Mouse (Mus musculus): ENCODE measurements around the gene Tor3a.

Gene Tor3a

DNA sequence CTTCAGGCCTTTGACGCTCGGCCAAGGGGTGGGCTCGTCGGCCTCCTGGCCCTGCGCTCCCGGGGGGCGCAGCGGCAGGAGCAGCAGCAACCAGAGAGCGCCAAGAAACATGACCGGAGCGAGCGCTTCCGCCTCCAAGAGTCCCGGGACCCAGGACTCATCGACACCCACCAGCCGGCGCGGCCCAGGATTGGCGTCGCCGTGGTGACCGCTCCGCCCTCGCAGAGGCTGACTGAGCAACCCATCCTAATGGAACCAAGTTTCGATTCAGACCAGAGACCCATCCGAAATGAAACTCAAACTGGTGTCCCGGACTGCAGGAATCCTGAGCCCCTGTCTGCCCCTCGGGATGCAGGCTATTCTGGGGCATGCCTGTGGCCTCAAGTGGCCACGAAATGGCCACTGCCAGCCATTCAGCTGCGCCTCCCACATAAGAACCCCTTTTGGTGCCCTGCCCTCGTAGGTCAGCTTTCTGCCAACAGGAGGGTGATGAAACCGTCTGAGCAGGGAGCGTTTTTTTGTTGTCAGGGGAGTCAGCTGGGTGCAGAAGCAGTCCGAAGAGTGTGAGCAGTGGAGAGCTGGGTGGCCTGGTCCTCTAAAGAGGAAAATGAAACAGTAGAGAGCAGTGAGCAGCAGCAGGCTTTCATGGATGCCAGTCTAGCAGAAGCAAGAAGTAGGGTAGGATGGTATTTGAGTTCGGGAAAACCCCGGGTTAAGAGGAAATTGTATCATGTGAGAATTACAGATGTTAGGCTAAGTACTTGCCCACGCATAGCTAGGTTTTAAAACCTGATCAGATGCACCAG lies at the start of gene Tor3a:
Tor3a (minus strand) TSS at position 162 of the 806 bp plus-strand sequence.
- peak; percentile 90 to 91 for DNase-seq (ENCODE audit: low spot score in 2 of 2)

DNA sequence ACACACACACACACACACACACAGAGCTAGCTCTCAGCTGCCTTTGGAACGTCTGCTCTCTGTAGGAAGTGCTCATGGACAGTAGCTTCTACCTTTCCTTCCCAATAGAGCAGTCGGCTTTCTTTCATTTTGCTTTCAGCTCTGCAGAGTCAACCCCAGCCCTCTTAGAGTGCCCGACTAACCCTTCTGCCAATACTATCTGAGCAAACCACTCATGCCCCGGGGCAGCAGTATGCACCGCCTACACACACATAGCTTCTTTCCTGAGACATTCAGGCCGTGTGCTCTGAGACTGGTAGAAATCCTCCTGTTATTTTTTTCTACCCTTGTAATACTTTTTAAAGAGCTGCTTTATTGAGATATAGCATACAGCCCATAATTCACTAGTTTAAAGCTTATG lies 47.9 kb upstream of the Tor3a start:
- no peak for DNase-seq (ENCODE audit: low spot score in 2 of 2)

DNA sequence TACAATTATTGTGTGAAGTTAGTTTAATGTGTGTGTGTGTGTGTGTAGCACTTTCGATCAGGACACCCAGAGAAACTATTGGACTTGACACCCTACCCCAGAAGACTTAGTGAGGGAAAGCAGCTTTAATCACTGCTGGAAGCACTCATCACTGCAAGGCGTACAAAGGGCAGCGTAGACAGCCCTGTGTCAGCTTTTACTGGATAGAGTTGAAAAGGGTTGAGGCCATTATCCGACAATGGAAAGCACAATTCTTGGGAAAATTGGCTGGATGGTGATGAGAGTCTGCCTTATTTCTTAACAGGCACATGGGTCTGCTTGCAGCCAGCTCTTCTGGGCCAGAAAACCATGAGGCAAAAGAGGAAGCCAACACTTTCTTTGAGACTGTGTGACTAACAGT lies 45.9 kb upstream of the Tor3a start:
- DNase-seq (ENCODE audit: low spot score in 2 of 2), result peak in 1 of 2 experiments; percentile 5

DNA sequence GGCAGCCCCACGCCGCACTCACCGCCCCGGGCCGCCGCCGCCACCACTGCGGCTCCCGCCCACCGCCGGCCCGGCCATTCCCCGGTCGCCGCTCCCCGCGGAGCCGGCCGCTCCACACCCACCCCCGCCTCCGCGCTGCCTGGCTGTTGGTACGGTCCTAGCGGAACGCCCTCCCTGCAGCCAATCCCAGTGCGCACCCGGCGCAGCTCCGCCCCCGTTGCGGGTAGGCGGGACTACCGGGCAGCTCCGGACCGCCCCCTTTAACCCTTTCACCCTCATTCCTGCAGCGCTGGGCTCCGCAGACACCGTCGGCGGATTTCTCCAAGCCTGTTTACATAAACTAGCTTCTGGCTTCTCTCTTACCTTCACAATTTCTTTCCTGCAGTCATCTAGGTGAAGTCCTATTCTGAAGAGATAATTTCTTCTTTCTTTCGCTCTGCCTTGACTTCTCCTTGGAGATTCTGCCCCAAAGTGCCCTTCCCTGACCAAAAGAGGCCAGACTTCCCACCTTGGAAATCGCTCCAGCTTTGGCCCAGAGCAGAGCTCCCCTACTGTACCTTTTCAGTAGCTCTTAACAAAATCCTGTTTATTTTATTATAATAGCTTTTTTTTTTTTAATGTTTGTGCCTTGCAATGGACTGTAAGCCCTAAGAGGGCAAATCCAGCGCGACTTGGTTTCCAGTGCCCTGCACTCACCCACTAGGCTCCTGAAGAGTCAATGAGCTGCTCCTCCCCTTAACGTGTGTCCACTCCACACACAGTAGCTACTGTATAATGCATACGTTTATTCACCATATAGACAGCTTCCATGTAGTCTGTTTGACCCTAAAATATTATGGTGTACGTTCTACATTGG lies 45.0 kb upstream of the Tor3a start, which contains the start of gene Fam20b:
Fam20b (minus strand) TSS at position 137 of the 856 bp plus-strand sequence.
- peak; percentile 94 to 95 for DNase-seq (ENCODE audit: low spot score in 2 of 2)

DNA sequence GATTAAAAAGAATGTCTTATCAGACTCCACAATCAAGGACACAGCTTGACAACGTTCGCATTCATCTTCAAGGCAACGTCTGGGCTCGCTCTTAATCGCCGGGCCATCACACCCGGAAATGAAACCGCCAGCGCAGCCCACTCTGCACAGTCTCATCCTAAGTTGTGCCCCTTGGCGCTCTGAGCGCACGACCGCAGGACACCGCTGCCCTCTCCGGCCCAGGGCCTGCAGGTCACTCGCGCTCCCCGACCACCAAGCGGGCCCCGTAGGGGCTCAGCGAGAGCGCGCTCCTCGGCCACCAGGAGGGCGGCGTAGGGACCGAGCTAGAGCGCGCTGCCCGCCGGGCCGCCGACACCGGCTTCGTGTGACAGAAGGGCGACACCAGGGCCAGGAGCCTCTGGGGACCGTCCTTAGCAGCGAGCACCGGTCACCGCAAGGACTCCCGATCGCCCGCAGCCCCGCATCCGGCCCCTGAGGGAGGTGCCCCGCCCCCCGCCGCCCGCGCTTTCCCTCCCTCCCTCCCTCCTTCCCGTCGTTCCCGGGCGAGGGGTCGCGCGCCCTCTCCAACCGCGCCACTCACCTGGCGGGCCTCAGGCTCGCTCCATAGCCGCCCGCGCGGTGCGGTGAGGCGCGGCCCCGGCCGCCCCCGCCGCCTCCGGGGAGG lies 44.3 kb upstream of the Tor3a start:
- peak; percentile 32 to 43 for DNase-seq (ENCODE audit: low spot score in 2 of 2)

DNA sequence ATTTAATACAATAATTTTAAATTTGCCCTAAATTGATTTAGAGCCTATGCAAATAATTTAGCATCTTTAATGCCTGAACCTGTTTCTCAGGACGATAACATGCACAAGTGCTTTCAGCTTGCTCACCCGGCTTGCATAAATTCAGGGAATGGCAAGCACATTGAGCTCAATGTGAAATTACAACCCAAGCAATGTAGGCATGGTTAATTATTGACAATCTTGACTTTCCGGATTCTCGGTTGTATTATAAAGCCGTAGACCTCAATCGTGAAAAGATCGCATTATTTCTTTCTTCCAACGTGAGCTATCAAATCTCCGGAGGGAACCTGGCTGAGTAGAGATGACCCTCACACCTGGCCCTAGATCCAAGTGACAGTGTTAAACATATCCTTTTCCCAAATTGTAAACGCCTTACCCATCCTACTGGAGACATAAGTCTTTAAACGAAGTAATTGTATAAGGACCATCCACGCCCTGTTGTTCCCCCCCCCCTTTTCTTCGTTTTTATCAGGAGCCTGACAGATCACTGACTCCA lies 43.7 kb upstream of the Tor3a start:
- no peak for DNase-seq (ENCODE audit: low spot score in 2 of 2)

GRCm38 (mm10) chr1:156716681-156717080 lies 42.5 kb upstream of the Tor3a start:
- no peak for DNase-seq (ENCODE audit: low spot score in 2 of 2)

DNA sequence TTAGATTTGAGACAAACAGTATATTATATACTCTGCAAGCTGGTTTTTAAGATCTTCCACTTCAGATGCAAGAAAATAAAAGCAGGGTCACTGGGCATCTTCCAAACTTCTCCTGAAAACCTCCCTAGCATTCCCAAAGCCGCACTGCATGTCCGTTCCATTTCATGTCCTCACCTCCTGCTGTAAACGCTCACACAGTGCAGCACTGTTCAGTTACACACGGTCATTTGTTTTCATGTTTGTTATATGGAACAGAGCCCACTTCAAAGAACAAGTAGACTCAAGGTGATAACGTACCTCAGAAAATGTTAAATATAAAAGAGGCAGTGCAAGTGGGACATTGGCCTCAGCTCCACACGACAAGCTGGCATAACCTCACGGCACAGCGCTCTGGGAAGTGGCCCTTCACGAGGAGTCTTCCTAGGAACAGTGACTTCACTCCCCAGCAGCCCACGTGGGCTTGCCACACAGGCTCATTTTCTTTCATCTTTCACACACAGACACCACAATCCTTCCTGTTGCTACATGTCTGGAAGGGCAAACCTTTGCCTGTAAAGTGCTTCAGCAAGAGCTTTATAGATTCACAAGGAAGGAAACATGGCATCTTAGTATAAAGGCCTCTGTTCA lies 36.4 kb upstream of the Tor3a start:
- DNase-seq (ENCODE audit: low spot score in 2 of 2), result no peak

DNA sequence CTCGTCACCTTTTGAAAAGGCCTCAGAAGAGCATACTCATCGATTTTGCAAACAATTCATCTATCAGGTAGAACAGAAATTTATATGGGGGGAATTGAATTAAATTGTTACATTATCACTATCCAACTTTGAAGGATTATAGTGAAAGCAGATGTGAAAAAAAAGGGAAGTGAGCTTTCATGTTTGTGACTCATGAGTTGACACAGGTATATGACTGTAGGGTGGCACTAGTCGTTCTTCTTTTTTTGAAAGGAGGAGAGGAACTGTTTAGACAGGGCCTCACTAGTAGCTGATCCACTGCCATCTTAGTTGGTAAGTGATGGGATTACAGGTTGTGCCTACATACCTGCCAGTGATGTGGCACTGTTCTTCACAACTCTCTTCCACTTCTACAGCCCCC lies 34.5 kb upstream of the Tor3a start:
- DNase-seq (ENCODE audit: low spot score in 2 of 2), result no peak

DNA sequence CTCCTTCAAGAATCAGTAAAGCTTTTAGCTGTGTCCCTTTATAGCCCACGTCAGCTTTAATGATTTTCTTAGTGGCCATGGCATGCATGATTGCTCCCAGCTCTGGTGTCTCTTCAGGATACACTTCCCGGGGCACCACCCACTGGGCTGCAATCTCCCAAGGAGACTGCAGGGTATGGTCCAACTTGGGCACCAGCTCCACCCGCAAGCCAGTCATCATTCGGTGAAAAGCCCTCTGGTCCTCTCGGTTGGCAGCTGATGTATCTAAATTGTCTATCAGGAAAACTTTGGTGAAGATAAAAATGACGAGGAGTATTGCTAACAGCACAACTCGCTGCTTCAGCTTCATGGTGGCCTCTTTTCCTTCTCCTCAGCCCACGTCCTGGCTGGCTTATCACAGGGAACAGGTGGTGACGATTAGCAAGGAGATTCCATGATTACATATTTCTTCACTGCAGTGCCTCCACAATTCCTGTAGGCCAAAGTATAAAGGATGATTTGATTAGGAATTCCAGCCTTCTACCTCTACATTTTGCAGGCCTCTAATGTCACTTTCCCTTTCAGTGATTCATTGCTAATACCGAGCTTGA lies 31.6 kb upstream of the Tor3a start:
- DNase-seq (ENCODE audit: low spot score in 2 of 2), result no peak

DNA sequence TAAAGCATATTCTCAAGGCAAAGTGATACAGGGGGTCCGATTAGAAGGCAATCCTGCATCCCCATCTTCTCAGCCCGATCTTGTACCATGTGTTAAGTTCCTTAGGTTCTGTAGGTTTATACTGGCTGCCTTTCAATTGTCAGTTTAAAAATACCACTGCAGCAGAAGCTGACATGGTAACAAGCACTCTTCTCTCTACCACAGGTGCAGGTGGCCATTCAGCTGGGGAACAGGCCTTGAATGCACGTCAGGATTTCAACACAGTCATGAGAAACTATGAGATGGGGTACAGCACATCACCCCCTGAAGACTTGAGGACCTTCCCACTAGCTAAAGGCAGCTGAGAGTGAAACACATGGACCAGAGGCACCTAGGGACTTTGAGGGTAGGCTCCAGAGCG lies 29.3 kb upstream of the Tor3a start:
- no peak for DNase-seq (ENCODE audit: low spot score in 2 of 2)

DNA sequence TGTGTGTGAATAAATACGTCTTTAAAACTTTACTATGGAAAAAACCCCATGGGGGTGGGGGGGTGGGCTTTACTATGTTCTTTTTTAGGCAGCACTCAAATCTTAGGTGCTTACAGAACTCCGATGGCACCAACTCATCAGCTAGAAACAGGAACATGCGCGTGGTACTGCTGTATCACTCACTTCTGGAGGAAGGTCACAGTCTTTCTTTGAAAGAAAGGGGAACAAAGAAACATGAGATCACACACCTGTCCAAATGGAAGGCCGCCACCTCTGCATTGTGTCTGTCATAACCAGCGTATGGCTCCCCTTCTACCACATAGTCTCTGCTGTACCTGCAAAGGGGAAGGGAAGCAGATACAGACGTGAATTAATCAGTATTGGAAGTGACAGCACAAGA lies 28.0 kb upstream of the Tor3a start:
- no peak for DNase-seq (ENCODE audit: low spot score in 2 of 2)

DNA sequence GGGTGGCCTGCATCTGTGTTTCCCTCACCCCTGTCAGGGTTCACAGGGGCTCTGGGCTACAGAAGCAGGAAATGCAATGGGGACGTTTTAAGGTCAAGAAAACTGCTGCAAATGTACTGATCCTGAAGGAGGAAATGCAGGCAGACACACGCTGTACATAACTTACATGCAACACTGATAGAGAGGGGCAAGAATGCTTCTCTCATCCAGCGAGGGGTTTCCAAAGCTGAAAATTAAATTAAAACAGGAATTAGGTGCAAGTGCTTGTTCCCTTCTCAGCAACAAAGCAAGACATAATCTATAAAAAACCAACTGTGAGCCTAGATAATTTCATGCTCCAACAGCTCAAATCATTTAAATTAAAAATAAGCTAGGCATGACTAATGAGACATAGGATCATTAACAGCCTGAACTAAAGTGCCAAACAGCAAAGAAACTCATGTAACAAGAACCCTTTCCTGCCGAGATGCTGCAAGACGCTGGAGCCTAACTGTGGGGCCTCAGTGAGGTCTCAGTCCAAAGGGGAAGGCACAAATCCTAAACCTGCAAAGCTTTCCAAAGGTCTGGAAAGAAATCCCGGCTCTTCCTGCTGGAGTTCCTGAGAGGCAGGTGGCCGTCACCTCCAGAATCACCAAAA lies 12.0 kb upstream of the Tor3a start:
- no peak for DNase-seq (ENCODE audit: low spot score in 2 of 2)

- no peak for DNase-seq (ENCODE audit: low spot score in 2 of 2)
Measured at GRCm38 (mm10) chr1:156679599-156679998, 5.4 kb upstream of the Tor3a start.

DNA sequence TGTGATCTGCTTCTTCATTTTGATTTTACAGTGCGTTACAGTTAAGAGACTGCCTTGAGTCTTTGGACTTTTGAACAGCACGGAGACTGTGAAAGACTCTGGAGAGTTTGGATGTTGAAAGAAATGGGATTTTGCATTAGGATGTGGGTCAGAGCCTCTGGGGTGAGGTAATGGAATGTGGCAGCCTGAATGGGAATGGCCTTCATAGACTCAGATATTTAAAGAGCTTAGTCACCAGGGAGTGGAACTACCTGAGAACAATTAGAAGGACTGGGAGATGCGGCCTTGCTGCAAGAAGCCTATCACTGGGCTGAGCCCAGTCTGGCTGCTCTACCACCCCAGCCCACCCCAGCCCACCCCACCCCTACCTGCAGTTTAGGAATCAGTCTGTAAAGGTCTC lies 3.1 kb upstream of the Tor3a start:
- no peak for DNase-seq (ENCODE audit: low spot score in 2 of 2)

GRCm38 (mm10) chr1:156676596-156676995 lies 2.4 kb upstream of the Tor3a start:
- DNase-seq (ENCODE audit: low spot score in 2 of 2), result no peak

DNA sequence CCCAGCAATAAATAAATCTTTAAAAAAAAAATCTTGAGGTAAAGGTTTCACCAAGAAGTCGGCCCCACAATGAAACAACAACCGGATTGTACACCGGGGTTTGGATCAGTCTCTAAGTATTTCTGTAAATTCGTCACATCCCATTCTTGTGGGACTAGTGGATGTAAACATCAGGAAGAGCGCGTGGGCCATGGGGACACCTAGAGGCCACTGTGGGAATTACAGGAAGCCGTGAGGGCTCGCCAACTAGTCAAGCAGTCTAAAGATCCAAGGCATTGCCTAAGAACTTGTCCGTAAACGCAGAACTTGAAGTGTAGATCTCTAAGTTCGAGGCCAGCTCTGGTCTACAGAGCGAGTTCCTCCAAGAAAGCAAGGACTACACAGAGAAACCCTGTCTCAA lies 2.0 kb upstream of the Tor3a start:
- peak; percentile 25 to 68 for DNase-seq (ENCODE audit: low spot score in 2 of 2)

DNA sequence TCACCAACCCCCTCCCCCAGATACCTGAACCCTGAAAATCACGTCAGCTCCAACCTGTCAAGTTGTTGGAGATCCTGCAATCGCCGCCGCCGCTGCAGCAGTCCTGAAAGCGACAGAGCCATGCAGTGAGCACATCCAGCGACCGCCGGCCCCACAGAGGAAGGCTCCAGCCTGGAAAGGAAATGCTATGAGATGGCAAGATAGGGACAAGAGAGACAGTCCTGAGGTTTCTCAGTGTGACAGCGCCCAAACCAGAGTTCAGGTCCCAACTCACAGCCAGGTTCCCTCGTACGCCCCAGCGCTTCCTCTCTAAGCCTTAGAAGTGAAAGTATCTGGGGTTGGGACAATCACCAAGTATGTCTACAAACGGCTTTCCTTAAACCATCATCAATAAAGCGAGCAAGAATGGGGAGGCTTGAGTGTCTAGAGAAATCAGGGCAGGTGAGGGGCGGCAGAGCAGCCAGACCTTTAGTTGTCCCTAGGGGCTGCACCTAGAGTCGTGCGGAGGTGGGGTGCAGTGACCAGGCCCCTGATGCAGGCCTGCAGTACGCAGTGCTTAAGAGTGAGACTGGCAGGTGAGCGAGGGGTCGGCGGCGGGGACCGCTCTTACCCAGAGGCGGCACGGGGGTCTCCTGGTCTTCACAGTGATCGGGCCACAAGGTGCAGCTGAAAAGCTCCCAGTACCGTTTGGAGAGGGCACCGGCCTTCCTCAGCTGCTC lies 521 bp downstream of the Tor3a start:
- DNase-seq (ENCODE audit: low spot score in 2 of 2), result peak; percentile 38 to 43

- peak; percentile 19 to 31 for DNase-seq (ENCODE audit: low spot score in 2 of 2)
Measured at GRCm38 (mm10) chr1:156672720-156673475, 1.3 kb downstream of the Tor3a start.

Data from heart, adult 9 months (tissue).